Mouse (Mus musculus): ENCODE measurements around the gene Xpr1. TPM values are rescaled to one million over a fixed set of nuclear protein-coding genes. Genes with fewer than 3 reads are reported as not detected.
A peak's percentile ranks its signal among the peaks of the same experiment; 100 is the strongest.

The Xpr1 gene
- polyA plus RNA-seq, 1 experiment from 2014 or later = 6.0 TPM

- no peaks in the 10 kb centered on the region for H3K9me3 ChIP-seq (replicated peaks; ENCODE audit: low read length)
- H3K36me3 ChIP-seq (ENCODE audit: insufficient read depth, low read length) = no peaks in the 10 kb centered on the region
- no peaks in the 10 kb centered on the region for H3K4me1 ChIP-seq (replicated peaks; ENCODE audit: insufficient read depth, low read length)
- H3K27me3 ChIP-seq (ENCODE audit: insufficient read depth, low read length) = no peaks in the 10 kb centered on the region
- ATAC-seq (replicated peaks; ENCODE audit: low FRiP score, low read depth) = no peak
- H3K4me3 ChIP-seq (replicated peaks; ENCODE audit: low read depth, low read length) = no peak overlapping the region
- no peak overlapping the region for H3K9ac ChIP-seq (ENCODE audit: low read depth, low read length)
- no peak for DNase-seq (ENCODE audit: low spot score)
- TF ChIP-seq CTCF (IDR thresholded peaks at IDR 0.05; ENCODE audit: low read depth) = no peak
- H3K4me2 ChIP-seq (ENCODE audit: low read length) = no peak overlapping the region
- 88% methylated on average over 2 of the region's 2 CpGs for WGBS
- no peak overlapping the region for H3K27ac ChIP-seq
Observed at GRCm38 (mm10) chr1:155297203-155297602, 120.0 kb downstream of the Xpr1 start.

- Histone ChIP-seq H3K9me3 (replicated peaks; ENCODE audit: low read length) (no peaks in the 10 kb centered on the region), H3K27ac (no peak overlapping the region), H3K4me1 (replicated peaks; ENCODE audit: insufficient read depth, low read length) (no peaks in the 10 kb centered on the region), H3K9ac (ENCODE audit: low read depth, low read length) (no peak overlapping the region), H3K4me3 (replicated peaks; ENCODE audit: low read depth, low read length) (no peak overlapping the region), H3K36me3 (ENCODE audit: insufficient read depth, low read length) (peaks cover 9% of the 10 kb centered on the region), H3K27me3 (ENCODE audit: insufficient read depth, low read length) (no peaks in the 10 kb centered on the region), H3K4me2 (ENCODE audit: low read length) (no peak overlapping the region)
- WGBS = 10% methylated on average over 3 of the region's 3 CpGs
- ATAC-seq (replicated peaks; ENCODE audit: low FRiP score, low read depth) (peak; percentile 49; the same call in 1 of the 2 replicates), DNase-seq (ENCODE audit: low spot score) (peak; percentile 92)
- peak; percentile 85 for TF ChIP-seq CTCF (IDR thresholded peaks at IDR 0.05; ENCODE audit: low read depth)
Observed at GRCm38 (mm10) chr1:155293446-155293845, 123.8 kb downstream of the Xpr1 start.

GRCm38 (mm10) chr1:155289411-155289810, 127.8 kb downstream of the Xpr1 start:
- WGBS = 87% methylated on average over 1 of the region's 1 CpGs
- no peak overlapping the region for H3K27ac ChIP-seq
- ATAC-seq (replicated peaks; ENCODE audit: low FRiP score, low read depth) = no peak

GRCm38 (mm10) chr1:155288033-155288432, 129.2 kb downstream of the Xpr1 start:
- no peak for TF ChIP-seq CTCF (IDR thresholded peaks at IDR 0.05; ENCODE audit: low read depth)
- ATAC-seq (replicated peaks; ENCODE audit: low FRiP score, low read depth) (no peak), DNase-seq (ENCODE audit: low spot score) (no peak)
- 72% methylated on average over 3 of the region's 3 CpGs for WGBS
- Histone ChIP-seq H3K4me2 (ENCODE audit: low read length) (no peak overlapping the region), H3K36me3 (ENCODE audit: insufficient read depth, low read length) (peaks cover 9% of the 10 kb centered on the region), H3K27me3 (ENCODE audit: insufficient read depth, low read length) (no peaks in the 10 kb centered on the region), H3K9ac (ENCODE audit: low read depth, low read length) (no peak overlapping the region), H3K27ac (no peak overlapping the region), H3K4me1 (replicated peaks; ENCODE audit: insufficient read depth, low read length) (no peaks in the 10 kb centered on the region), H3K4me3 (replicated peaks; ENCODE audit: low read depth, low read length) (no peak overlapping the region), H3K9me3 (replicated peaks; ENCODE audit: low read length) (no peaks in the 10 kb centered on the region)

More at GRCm38 (mm10) chr1:155289411-155289810, 127.8 kb downstream of the Xpr1 start:
- TF ChIP-seq CTCF (IDR thresholded peaks at IDR 0.05; ENCODE audit: low read depth) = no peak
- no peaks in the 10 kb centered on the region for H3K27me3 ChIP-seq (ENCODE audit: insufficient read depth, low read length)
- no peak overlapping the region for H3K4me2 ChIP-seq (ENCODE audit: low read length)
- no peaks in the 10 kb centered on the region for H3K4me1 ChIP-seq (replicated peaks; ENCODE audit: insufficient read depth, low read length)
- H3K9ac ChIP-seq (ENCODE audit: low read depth, low read length) = no peak overlapping the region
- peaks cover 9% of the 10 kb centered on the region for H3K36me3 ChIP-seq (ENCODE audit: insufficient read depth, low read length)
- DNase-seq (ENCODE audit: low spot score) = no peak
- no peaks in the 10 kb centered on the region for H3K9me3 ChIP-seq (replicated peaks; ENCODE audit: low read length)
- no peak overlapping the region for H3K4me3 ChIP-seq (replicated peaks; ENCODE audit: low read depth, low read length)

GRCm38 (mm10) chr1:155283808-155284207, 133.4 kb downstream of the Xpr1 start:
- no peak for ATAC-seq (replicated peaks; ENCODE audit: low FRiP score, low read depth)

GRCm38 (mm10) chr1:155281003-155281793, 136.0 kb downstream of the Xpr1 start:
- H3K27ac ChIP-seq = no peak overlapping the region
- no peaks in the 10 kb centered on the region for H3K27me3 ChIP-seq (ENCODE audit: insufficient read depth, low read length)
- H3K9ac ChIP-seq (ENCODE audit: low read depth, low read length) = no peak overlapping the region
- no peaks in the 10 kb centered on the region for H3K36me3 ChIP-seq (ENCODE audit: insufficient read depth, low read length)
- no peaks in the 10 kb centered on the region for H3K9me3 ChIP-seq (replicated peaks; ENCODE audit: low read length)
- H3K4me2 ChIP-seq (ENCODE audit: low read length) = no peak overlapping the region
- 45% methylated on average over 18 of the region's 18 CpGs for WGBS
- TF ChIP-seq CTCF (IDR thresholded peaks at IDR 0.05; ENCODE audit: low read depth) = peak; percentile 96
- DNase-seq (ENCODE audit: low spot score) (peak; percentile 94), ATAC-seq (replicated peaks; ENCODE audit: low FRiP score, low read depth) (peak; percentile 84)
- H3K4me3 ChIP-seq (replicated peaks; ENCODE audit: low read depth, low read length) = no peak overlapping the region
- H3K4me1 ChIP-seq (replicated peaks; ENCODE audit: insufficient read depth, low read length) = no peaks in the 10 kb centered on the region

More at GRCm38 (mm10) chr1:155283808-155284207, 133.4 kb downstream of the Xpr1 start:
- no peak for TF ChIP-seq CTCF (IDR thresholded peaks at IDR 0.05; ENCODE audit: low read depth)
- no peaks in the 10 kb centered on the region for H3K36me3 ChIP-seq (ENCODE audit: insufficient read depth, low read length)
- H3K9me3 ChIP-seq (replicated peaks; ENCODE audit: low read length) = no peaks in the 10 kb centered on the region
- no peak overlapping the region for H3K9ac ChIP-seq (ENCODE audit: low read depth, low read length)
- no peaks in the 10 kb centered on the region for H3K27me3 ChIP-seq (ENCODE audit: insufficient read depth, low read length)
- H3K4me2 ChIP-seq (ENCODE audit: low read length) = no peak overlapping the region
- H3K4me1 ChIP-seq (replicated peaks; ENCODE audit: insufficient read depth, low read length) = no peaks in the 10 kb centered on the region
- no peak for DNase-seq (ENCODE audit: low spot score)
- no peak overlapping the region for H3K4me3 ChIP-seq (replicated peaks; ENCODE audit: low read depth, low read length)
- no peak overlapping the region for H3K27ac ChIP-seq
- 84% methylated on average over 7 of the region's 7 CpGs for WGBS

All from kidney, postnatal 0 days (tissue).